Mouse (Mus musculus): ENCODE measurements around the gene Ttpal.
A peak's percentile ranks its signal among the peaks of the same experiment; 100 is the strongest.
"Not testable (repeated sequence)": the region's sequence is repeated elsewhere in the genome, so short reads cannot be mapped to it uniquely, and the experiment has no call there.

Gene Ttpal

GRCm38 (mm10) chr2:163621401-163621800, 19.3 kb downstream of the Ttpal start:
- DNase-seq (ENCODE audit: low read depth, low spot score), result not testable (repeated sequence)

GRCm38 (mm10) chr2:163631223-163631622, 29.1 kb downstream of the Ttpal start:
- no peak for DNase-seq (ENCODE audit: low read depth, low spot score)

GRCm38 (mm10) chr2:163631715-163632114, 29.6 kb downstream of the Ttpal start:
- no peak for DNase-seq (ENCODE audit: low read depth, low spot score)

- peak; percentile 64 for DNase-seq (ENCODE audit: low read depth, low spot score)
Measured at GRCm38 (mm10) chr2:163634211-163634610, 32.1 kb downstream of the Ttpal start.

- DNase-seq (ENCODE audit: low read depth, low spot score), result no peak
Measured at GRCm38 (mm10) chr2:163636057-163636456, 33.9 kb downstream of the Ttpal start.

- DNase-seq (ENCODE audit: low read depth, low spot score), result no peak
Measured at GRCm38 (mm10) chr2:163637655-163638266, 35.6 kb downstream of the Ttpal start.

GRCm38 (mm10) chr2:163640493-163640892, 38.4 kb downstream of the Ttpal start:
- DNase-seq (ENCODE audit: low read depth, low spot score), result peak; percentile 39

- DNase-seq (ENCODE audit: low read depth, low spot score), result no peak
Measured at GRCm38 (mm10) chr2:163641681-163642080, 39.6 kb downstream of the Ttpal start.

- DNase-seq (ENCODE audit: low read depth, low spot score), result no peak
Measured at GRCm38 (mm10) chr2:163642685-163643575, 40.8 kb downstream of the Ttpal start.

GRCm38 (mm10) chr2:163643576-163643971, 41.5 kb downstream of the Ttpal start:
- no peak for DNase-seq (ENCODE audit: low read depth, low spot score)

- DNase-seq (ENCODE audit: low read depth, low spot score), result peak; percentile 59
Measured at GRCm38 (mm10) chr2:163644047-163644446, 41.9 kb downstream of the Ttpal start.

- DNase-seq (ENCODE audit: low read depth, low spot score), result peak; percentile 99
Measured at GRCm38 (mm10) chr2:163644575-163645385, 42.7 kb downstream of the Ttpal start, which contains the start of gene Serinc3. TSS of gene Serinc3 (minus strand) at chr2:163645131.

- no peak for DNase-seq (ENCODE audit: low read depth, low spot score)
Measured at GRCm38 (mm10) chr2:163645700-163646460, 43.8 kb downstream of the Ttpal start.

GRCm38 (mm10) chr2:163646461-163647080, 44.5 kb downstream of the Ttpal start:
- no peak for DNase-seq (ENCODE audit: low read depth, low spot score)

GRCm38 (mm10) chr2:163655699-163656098, 53.6 kb downstream of the Ttpal start:
- not testable (repeated sequence) for DNase-seq (ENCODE audit: low read depth, low spot score)

GRCm38 (mm10) chr2:163657486-163657885, 55.4 kb downstream of the Ttpal start:
- no peak for DNase-seq (ENCODE audit: low read depth, low spot score)

GRCm38 (mm10) chr2:163657975-163658886, 56.1 kb downstream of the Ttpal start, which contains the start of gene Pkig:
TSS of gene Pkig (plus strand) at chr2:163658386.
- peak; percentile 80 for DNase-seq (ENCODE audit: low read depth, low spot score)

GRCm38 (mm10) chr2:163658941-163659340, 56.8 kb downstream of the Ttpal start:
- DNase-seq (ENCODE audit: low read depth, low spot score), result peak; percentile 84

- no peak for DNase-seq (ENCODE audit: low read depth, low spot score)
Measured at GRCm38 (mm10) chr2:163659431-163659830, 57.3 kb downstream of the Ttpal start.
